Mouse (Mus musculus) liver, embryonic 12.5 days (tissue): ENCODE results near the gene Ndufs3. TPM values are rescaled to one million over a fixed set of nuclear protein-coding genes. Genes with fewer than 3 reads are reported as not detected.

Experiments used
- ATAC-seq: fragments of 200-750 bp; cut with Nextera tagmentation; 2 replicates; pipeline ENCODE4 v1.8.0; 2017; ENCODE audit warnings: moderate number of reproducible peaks, mild to moderate bottlenecking, moderate library complexity
- H3K27ac ChIP-seq: fragments of 300-500 bp; sonication (generic); 2 replicates; pipeline ENCODE4 v1.5.1; 2016; ENCODE audit warnings: mild to moderate bottlenecking
- H3K27me3 ChIP-seq: fragments of 300-500 bp; sonication (generic); replicated peaks from 2 replicates; pipeline ENCODE4 v1.6.1; 2016; ENCODE audit warnings: mild to moderate bottlenecking, moderate library complexity
- H3K36me3 ChIP-seq: fragments of 300-500 bp; sonication (generic); 2 replicates; pipeline ENCODE4 v1.6.1; 2016; ENCODE audit warnings: mild to moderate bottlenecking, moderate library complexity
- H3K4me1 ChIP-seq: fragments of 300-500 bp; sonication (generic); 2 replicates; pipeline ENCODE4 v1.6.1; 2016
- H3K4me2 ChIP-seq: fragments of 300-500 bp; sonication (generic); 2 replicates; pipeline ENCODE4 v1.6.1; 2016; ENCODE audit warnings: mild to moderate bottlenecking, moderate library complexity
- H3K4me3 ChIP-seq: fragments of 300-500 bp; sonication (generic); 2 replicates; pipeline ENCODE4 v1.5.1; 2016; ENCODE audit warnings: mild to moderate bottlenecking, moderate library complexity
- H3K9ac ChIP-seq: fragments of 300-500 bp; sonication (generic); 2 replicates; pipeline ENCODE4 v1.6.1; 2016; ENCODE audit warnings: mild to moderate bottlenecking, moderate library complexity
- H3K9me3 ChIP-seq: fragments of 300-500 bp; sonication (generic); replicated peaks from 2 replicates; pipeline ENCODE4 v1.6.1; 2016; ENCODE audit warnings: mild to moderate bottlenecking, moderate library complexity
- WGBS: fragments of 180-500 bp; shearing (Covaris S2); methylation state at CpG from one replicate; pipeline ENCODE4 v1.1.7; 2016; ENCODE audit not compliant: insufficient replicate concordance; 5-methylcytosine and 5-hydroxymethylcytosine counted together
- polyA plus RNA-seq: library from polyadenylated mRNA; unstranded; fragments of >200 nt; fragmentation: Nextera tagmentation; extraction: Ambion mirVana; gene quantifications from 2 replicates; pipeline ENCODE4 v1.2.1, GENCODE M21; 2016

The Ndufs3 gene
- polyA plus RNA-seq: 171 and 177 TPM in 2 replicates

DNA sequence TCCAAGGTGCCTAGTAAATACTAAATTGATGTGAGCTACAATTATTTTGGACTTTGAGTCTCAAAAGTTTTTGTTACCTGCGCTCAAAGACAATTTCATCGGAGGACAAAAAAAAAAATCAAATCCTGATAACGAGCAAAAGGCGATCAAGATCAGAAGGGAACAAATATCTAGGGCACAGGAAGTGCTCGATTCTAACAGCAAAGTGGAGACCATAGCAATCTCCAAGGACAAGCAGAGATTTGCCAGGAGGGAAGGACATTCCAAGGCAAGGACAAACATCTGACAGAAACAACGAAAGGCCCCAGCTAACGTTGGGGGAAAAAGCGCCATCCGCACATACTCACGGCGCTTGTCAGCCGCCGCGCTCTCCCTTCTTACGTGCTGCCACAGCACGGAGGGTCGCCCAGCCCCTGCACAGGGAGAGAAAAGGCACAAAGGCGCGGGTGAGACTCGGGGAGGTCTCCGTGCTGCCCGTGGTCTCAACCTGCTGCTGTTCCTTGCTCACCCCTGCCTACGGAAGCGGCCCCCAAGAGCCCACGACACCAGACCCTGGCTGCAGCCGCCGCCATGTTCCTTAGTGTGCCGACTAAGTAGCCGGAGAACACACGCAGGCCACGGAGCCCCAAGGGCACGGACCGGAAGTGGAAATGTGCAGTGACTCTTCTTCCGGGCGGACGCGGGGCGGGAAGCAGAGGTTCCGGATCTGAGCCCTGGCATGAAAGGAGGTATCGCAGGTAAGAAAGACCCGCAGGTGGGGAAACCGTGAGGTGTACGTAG is at the start of gene Ndufs3, which contains the start of gene Kbtbd4:
Gene Ndufs3 (minus strand): TSS at position 752 of the 780 bp plus-strand sequence.
Gene Kbtbd4 (plus strand): TSS at position 665 of the 780 bp plus-strand sequence.
- Histone ChIP-seq H3K4me1 (peaks cover 40% of the 10 kb centered on the region), H3K4me3 (peak within 1 kb of the TSS; percentile 88), H3K9ac (peak within 1 kb of the TSS; percentile 94), H3K4me2 (peak within 1 kb of the TSS; percentile 83), H3K9me3 (no peaks in the 10 kb centered on the region), H3K36me3 (peaks cover 71% of the 10 kb centered on the region), H3K27ac (peak within 1 kb of the TSS; percentile 91), H3K27me3 (no peaks in the 10 kb centered on the region)
- ATAC-seq: peak; percentile 91
- WGBS: under 1% methylated on average over 43 of the region's 43 CpGs

DNA sequence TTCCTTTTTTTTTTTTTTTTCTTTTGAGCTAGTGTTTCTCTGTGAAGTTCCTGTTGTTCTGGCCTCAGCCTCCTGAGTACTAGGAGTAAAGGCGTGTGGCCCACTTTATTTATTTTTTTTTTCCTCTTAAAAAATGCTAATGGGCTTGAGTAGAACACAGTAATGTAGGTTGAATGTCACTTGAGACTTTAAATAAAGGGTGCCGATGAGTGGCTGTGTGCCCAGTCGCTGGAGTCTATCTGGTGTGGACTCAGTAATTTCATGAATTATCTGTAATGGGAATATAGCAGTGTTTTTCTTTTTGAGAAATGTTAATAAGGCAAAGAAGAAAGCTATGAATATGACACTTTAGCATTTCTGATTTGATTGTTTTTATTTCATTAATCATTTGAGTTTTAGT is 48.8 kb upstream of the Ndufs3 start:
- Histone ChIP-seq H3K27me3 (no peaks in the 10 kb centered on the region), H3K4me3 (no peak overlapping the region), H3K9me3 (no peaks in the 10 kb centered on the region), H3K4me2 (no peak overlapping the region), H3K9ac (no peak overlapping the region), H3K4me1 (peaks cover 67% of the 10 kb centered on the region), H3K27ac (no peak overlapping the region), H3K36me3 (peaks cover 31% of the 10 kb centered on the region)
- WGBS: 80% methylated on average over 3 of the region's 3 CpGs
- no peak for ATAC-seq

DNA sequence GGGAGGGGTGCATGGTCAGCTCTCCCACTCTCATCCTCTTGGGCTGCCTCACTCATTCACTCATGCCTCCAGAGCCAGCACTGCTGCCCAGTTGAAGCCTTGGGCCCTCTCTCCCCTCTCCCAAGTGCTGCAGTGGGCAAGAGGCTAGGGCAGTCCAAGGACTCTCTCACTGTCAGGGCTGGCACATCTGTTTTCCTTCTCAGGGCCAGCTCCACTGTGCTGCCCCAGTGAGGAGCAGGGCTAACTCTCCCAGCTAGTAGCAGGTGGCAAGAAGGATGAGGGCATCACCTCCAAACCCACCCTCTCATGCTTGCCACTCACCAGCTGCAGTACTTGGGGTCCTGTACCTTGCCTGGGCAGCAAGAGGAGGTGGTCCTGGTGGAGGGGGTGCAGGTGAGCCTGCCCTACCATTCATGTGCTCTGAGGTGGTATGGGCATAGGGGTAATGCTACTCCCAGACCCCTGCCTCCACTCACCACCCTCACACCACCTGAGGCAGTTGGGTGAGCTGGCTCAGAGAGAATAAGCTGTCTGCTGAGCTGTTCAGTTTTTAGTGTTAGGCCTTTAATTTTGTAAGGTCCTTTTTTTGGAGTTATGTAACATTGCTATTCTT is 46.1 kb upstream of the Ndufs3 start:
- peaks cover 69% of the 10 kb centered on the region for H3K4me1 ChIP-seq
- ATAC-seq: peak; percentile 45

DNA sequence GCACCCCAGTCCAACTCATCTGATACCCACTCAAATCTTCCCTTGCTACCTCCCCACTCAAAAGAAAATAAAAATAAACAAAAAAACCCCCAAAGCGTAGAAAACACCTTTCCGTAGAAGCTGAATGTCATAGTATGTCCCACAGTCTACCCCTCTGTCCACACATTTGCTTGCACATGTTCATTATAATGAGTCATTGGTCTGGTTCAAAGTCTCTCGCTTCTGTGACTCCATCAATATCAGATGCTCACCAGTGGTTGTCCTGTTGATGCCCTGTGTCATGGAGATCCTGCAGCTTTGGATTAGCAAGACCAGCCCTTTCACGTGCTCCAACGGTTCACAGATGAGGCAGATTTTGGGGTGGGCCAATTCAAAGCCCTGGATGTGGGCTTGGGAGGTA is 45.5 kb upstream of the Ndufs3 start:
- Histone ChIP-seq H3K27me3 (no peaks in the 10 kb centered on the region), H3K4me2 (no peak overlapping the region), H3K27ac (no peak overlapping the region; the same call in 1 of the 2 replicates), H3K36me3 (peaks cover 33% of the 10 kb centered on the region), H3K4me3 (no peak overlapping the region), H3K4me1 (peaks cover 68% of the 10 kb centered on the region), H3K9ac (no peak overlapping the region; the same call in 1 of the 2 replicates), H3K9me3 (no peaks in the 10 kb centered on the region)
- WGBS: 72% methylated on average over 5 of the region's 5 CpGs
- 0 out of 2 replicates have a peak, but pooled peaks have one; percentile 31 for ATAC-seq

More for the DNA sequence above, 46.1 kb upstream of the Ndufs3 start:
- H3K27ac ChIP-seq: no peak overlapping the region; the same call in 1 of the 2 replicates
- H3K27me3 ChIP-seq: no peaks in the 10 kb centered on the region
- H3K4me3 ChIP-seq: no peak overlapping the region
- peaks cover 38% of the 10 kb centered on the region for H3K36me3 ChIP-seq
- H3K4me2 ChIP-seq: no peak overlapping the region
- H3K9ac ChIP-seq: no peak overlapping the region; the same call in 1 of the 2 replicates
- no peaks in the 10 kb centered on the region for H3K9me3 ChIP-seq

DNA sequence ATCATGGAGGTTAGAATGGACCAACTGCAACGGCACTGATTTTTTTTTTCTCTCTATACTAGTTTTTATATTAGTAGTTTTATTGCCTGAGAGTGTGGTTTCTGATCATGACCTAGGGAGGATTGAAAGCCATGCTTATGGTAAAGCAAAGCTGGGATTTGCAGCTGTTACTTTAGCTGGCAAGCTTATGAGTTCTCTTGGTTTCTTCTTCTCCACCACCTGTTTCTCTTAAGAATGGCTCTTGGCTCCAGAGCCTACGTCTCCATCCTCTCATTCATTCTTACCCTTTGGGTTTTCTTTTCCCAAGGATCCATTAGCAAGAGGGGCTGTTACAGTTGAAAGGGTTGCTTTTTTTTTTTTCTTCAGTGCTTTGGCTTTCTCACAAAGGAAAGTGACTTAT is 37.1 kb upstream of the Ndufs3 start:
- peak overlapping the region; percentile 97 for H3K9ac ChIP-seq

DNA sequence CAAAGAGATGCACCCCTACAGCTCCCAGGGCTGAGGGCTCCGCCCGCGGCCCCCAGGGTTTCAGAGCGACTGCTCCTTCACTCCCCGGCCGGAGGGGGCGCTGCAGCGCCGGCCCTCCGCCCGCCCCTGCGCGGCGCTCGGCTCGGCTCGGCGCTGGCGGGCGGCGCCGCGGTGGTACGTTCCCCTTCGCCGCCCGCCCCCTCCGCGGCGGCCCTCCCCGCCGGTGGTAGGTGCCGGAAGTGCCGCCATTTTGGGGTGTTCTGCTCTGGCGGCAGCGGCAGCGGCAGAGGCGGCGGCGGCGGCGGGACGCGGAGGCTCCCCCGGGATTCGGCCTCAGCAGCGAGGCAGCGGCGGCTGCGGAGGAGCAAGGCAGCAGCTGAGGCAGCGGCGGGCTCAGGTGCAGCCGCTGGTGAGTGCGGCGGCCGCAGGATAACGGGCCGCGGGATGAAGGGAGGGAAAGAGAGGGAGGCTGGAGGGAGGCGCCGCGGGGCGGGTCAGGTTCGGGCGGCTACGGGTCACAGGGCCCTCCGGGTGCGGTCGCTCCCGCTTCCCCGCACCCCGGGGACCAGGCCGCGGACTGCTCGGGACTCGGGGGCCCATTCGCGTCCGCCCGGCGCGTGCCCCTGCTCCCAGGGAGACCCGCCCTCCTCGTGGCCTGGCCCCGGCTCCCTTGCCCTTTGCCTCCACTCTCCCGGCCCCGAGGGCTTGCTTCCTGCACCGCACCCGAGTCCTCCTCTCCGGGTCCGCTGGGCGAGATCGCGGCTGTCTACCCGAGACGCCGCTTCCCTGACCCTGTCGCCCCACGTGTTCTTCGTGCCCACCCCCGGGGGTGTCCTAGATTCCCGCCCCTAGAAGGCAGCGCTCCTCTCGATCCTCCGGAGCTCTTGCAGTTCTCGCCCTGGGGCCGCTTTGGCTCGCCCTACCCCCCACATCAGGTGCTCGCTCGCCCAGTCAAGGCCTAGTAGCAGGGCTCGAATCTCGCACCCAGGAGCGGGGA is 35.9 kb upstream of the Ndufs3 start, which contains the start of gene Celf1:
Gene Celf1 (plus strand): TSS at position 150 of the 997 bp plus-strand sequence.
- H3K9me3 ChIP-seq: no peaks in the 10 kb centered on the region
- peak within 1 kb of the TSS; percentile 82 for H3K4me2 ChIP-seq
- under 1% methylated on average over 91 of the region's 113 CpGs for WGBS
- H3K4me3 ChIP-seq: peak within 1 kb of the TSS; percentile 97
- peak within 1 kb of the TSS; percentile 97 for H3K9ac ChIP-seq
- H3K27me3 ChIP-seq: no peaks in the 10 kb centered on the region
- peak; percentile 94 for ATAC-seq
- H3K36me3 ChIP-seq: peaks cover 17% of the 10 kb centered on the region
- H3K4me1 ChIP-seq: peaks cover 51% of the 10 kb centered on the region
- peak within 1 kb of the TSS; percentile 95 for H3K27ac ChIP-seq

More for the DNA sequence above, 37.1 kb upstream of the Ndufs3 start:
- ATAC-seq: no peak
- Histone ChIP-seq H3K27ac (no peak overlapping the region), H3K36me3 (peaks cover 24% of the 10 kb centered on the region), H3K4me2 (peak overlapping the region; percentile 82), H3K9me3 (no peaks in the 10 kb centered on the region), H3K4me3 (peak overlapping the region; percentile 97), H3K4me1 (peaks cover 61% of the 10 kb centered on the region), H3K27me3 (no peaks in the 10 kb centered on the region)
- WGBS: 63% methylated on average over 2 of the region's 2 CpGs

DNA sequence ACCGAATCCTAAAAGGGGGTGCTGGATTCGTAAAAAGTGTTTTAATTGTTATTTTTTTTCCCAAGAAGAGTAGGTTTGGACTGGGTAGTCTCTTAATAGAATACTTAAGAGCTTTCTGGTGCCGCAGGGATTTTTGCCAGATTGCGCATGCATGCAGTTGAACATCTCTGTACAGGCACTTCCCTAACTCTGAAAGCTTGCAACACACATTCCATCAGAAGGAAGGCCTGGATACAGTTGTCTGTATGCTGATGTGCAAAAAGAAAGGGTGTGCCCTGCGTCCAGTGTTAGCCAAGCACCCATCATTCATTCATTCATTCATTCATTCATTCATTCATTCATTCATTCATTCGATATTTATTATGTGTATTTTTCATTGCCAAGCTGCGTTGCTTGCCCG is 35.1 kb upstream of the Ndufs3 start:
- H3K4me2 ChIP-seq: peak overlapping the region; percentile 82
- H3K9me3 ChIP-seq: no peaks in the 10 kb centered on the region
- H3K27me3 ChIP-seq: no peaks in the 10 kb centered on the region
- peak overlapping the region; percentile 95; the same call in 1 of the 2 replicates for H3K27ac ChIP-seq
- H3K36me3 ChIP-seq: peaks cover 17% of the 10 kb centered on the region
- peak overlapping the region; percentile 97 for H3K4me3 ChIP-seq
- peak overlapping the region; percentile 97 for H3K9ac ChIP-seq
- WGBS: 49% methylated on average over 8 of the region's 8 CpGs
- H3K4me1 ChIP-seq: peaks cover 43% of the 10 kb centered on the region
- no peak for ATAC-seq

DNA sequence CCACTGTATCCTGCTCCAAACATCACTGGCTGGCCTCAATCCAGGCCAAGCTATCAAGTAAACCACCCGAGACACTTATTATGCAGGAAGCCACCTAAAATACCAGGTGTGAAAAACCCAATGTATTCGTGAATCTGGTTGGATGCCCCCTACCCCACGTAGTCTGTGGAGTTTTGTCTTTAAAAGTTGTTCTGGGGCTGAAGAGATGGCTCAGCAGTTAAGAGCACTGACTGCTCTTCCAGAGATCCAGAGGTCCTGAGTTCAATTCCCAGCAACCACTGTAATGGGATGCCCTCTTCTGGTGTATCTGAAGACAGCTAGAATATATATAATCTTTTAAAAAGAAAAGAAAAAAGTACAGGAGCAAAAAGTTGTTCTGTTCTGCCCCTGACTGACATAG is 33.7 kb upstream of the Ndufs3 start:
- Histone ChIP-seq H3K4me2 (no peak overlapping the region), H3K36me3 (peaks cover 10% of the 10 kb centered on the region; the same call in 1 of the 2 replicates), H3K9ac (no peak overlapping the region), H3K4me3 (no peak overlapping the region), H3K9me3 (no peaks in the 10 kb centered on the region), H3K4me1 (peaks cover 29% of the 10 kb centered on the region), H3K27ac (no peak overlapping the region), H3K27me3 (no peaks in the 10 kb centered on the region)
- 68% methylated on average over 3 of the region's 3 CpGs for WGBS
- ATAC-seq: no peak

DNA sequence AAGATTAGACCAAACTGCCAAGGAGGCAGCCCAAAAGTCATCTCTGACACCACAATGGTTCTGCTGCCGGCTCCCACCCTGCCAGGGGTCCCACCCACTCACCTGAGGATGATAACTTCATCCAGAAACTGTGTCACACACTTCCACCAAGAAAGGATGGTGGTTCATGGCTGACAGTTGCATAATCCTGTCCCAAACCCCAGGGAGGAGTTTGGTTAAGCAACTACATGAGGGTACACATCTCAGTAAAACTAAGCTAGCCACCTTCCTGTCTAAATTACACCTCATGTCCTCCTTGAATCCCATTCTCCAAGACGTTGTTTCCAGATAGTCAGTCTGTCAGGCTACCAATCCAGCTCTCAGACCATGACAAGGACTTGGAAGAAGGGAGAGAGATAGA is 27.6 kb upstream of the Ndufs3 start:
- Histone ChIP-seq H3K9ac (no peak overlapping the region), H3K9me3 (no peaks in the 10 kb centered on the region), H3K36me3 (no peaks in the 10 kb centered on the region), H3K27me3 (peaks cover 24% of the 10 kb centered on the region; the same call in 1 of the 2 replicates), H3K4me3 (no peak overlapping the region), H3K4me1 (0 out of 2 replicates have a peak, but pooled peaks cover 4% of the 10 kb centered on the region), H3K4me2 (peak overlapping the region; percentile 13; the same call in 1 of the 2 replicates), H3K27ac (peak overlapping the region; percentile 59; the same call in 1 of the 2 replicates)
- WGBS: 39% methylated on average over 2 of the region's 2 CpGs
- ATAC-seq: no peak

DNA sequence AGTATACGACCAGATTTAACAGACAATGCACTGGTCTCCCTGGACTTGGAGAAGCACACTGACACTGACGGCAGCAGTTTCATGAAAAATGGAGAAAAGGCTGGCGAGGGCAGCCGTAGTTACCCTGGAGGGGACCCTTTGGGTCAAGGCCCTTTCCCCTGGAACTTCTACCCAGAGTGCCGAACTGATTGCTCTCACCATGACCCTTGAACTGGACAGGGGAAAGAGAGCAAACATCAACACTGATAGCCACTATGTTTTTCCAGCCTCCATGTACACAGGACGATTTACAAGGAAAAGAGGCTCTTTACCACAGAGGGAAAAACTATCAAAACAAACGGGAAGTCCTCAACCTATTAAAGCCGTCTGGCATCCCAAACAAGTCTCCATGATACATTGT is 27.2 kb upstream of the Ndufs3 start:
- H3K4me2 ChIP-seq: peak overlapping the region; percentile 13; the same call in 1 of the 2 replicates
- 0 out of 2 replicates have a peak, but pooled peaks cover 4% of the 10 kb centered on the region for H3K4me1 ChIP-seq
- ATAC-seq: peak; percentile 68
- H3K27me3 ChIP-seq: peaks cover 24% of the 10 kb centered on the region; the same call in 1 of the 2 replicates
- 51% methylated on average over 8 of the region's 8 CpGs for WGBS
- H3K36me3 ChIP-seq: no peaks in the 10 kb centered on the region
- H3K4me3 ChIP-seq: no peak overlapping the region
- peak overlapping the region; percentile 52; the same call in 1 of the 2 replicates for H3K27ac ChIP-seq
- no peaks in the 10 kb centered on the region for H3K9me3 ChIP-seq
- no peak overlapping the region for H3K9ac ChIP-seq

DNA sequence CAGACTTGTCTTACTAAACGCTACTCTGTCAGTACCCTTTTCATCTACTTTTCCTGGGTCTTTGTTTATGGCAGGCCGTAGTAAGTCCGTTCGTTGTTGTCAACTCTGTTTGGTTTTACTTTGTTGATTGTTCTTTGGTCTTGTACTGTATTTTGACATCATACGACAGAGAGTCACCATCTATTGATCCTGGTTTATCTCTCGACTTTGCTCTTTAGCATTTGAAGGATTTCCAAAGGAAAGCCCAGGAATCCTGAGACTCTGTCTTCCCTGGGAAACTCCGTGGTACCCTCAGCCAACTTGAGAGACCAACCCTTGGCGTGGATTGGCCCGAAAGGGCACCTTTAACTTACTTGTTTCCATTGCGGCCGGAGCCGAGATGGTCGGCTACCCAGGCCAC is 23.9 kb upstream of the Ndufs3 start:
- ATAC-seq: no peak
- Histone ChIP-seq H3K4me1 (0 out of 2 replicates have a peak, but pooled peaks cover 4% of the 10 kb centered on the region), H3K27me3 (peaks cover 24% of the 10 kb centered on the region; the same call in 1 of the 2 replicates), H3K4me2 (no peak overlapping the region), H3K27ac (no peak overlapping the region), H3K9ac (no peak overlapping the region), H3K9me3 (no peaks in the 10 kb centered on the region), H3K4me3 (no peak overlapping the region), H3K36me3 (no peaks in the 10 kb centered on the region)
- 81% methylated on average over 13 of the region's 13 CpGs for whole genome bisulfite sequencing
